Mouse (Mus musculus): ENCODE measurements at regions not wholly inside any gene's neighbourhood (a gene's known extent, or its start where the extent isn't known, plus 50 kb on each side); places are given as distances from the start of the nearest gene placed in this dataset.
A peak's percentile ranks its signal among the peaks of the same experiment; 100 is the strongest.

DNA sequence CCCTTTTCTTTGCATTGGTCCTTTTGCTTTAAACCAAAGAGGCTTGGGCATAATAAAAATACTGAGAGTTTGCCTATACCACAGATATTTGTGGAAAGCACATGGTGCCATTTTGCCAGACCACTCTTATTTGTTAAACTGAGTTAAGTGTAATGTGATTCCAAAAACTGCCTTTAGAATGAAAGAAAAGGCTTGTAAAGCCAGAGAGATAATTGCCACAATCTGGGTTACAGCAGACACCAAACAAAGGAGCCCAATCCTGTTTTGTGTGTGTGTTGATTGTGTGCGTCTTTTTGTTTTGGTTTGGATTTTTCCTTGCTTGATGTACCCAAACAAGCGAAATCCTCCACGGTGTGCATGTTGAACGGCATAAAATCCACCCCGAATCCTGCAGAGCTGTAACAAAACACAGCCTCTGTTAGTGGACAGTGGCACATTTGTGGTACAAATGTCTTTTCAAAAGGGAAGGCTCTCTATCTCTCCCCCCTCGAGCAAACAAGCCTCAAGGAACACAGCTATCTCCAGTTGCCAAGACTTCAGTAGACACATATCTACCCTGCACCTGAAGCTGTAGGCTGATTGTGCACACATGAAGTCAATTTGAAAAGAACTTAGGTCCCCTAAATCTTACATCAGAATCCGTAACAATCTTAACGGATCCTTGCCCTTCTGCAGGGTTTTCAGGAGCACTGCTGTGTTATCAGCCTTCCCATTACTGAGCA, 136.9 kb upstream of the Mpdz start:
- 34% methylated on average over 8 of the region's 8 CpGs for WGBS
- Histone ChIP-seq H3K4me2 (ENCODE audit: low read depth) (no peak overlapping the region), H3K9ac (ENCODE audit: low read length) (peak overlapping the region; percentile 14; the same call in 1 of the 2 replicates), H3K9me3 (ENCODE audit: control insufficient read depth, low read length) (no peaks in the 10 kb centered on the region), H3K4me1 (ENCODE audit: control insufficient read depth, insufficient read depth, low read length) (peaks cover 11% of the 10 kb centered on the region), H3K36me3 (ENCODE audit: control insufficient read depth, insufficient read depth, low read length) (no peaks in the 10 kb centered on the region), H3K27ac (ENCODE audit: low read depth, low read length) (0 out of 2 replicates have a peak overlapping the region, but pooled peaks have one; percentile 17), H3K4me3 (ENCODE audit: low read depth, low read length) (no peak overlapping the region), H3K27me3 (ENCODE audit: control insufficient read depth, insufficient read depth, low read length) (no peaks in the 10 kb centered on the region)
- ATAC-seq (ENCODE audit: insufficient read depth, low FRiP score, low TSS enrichment) = no peak
- DNase-seq (ENCODE audit: low spot score) = no peak

DNA sequence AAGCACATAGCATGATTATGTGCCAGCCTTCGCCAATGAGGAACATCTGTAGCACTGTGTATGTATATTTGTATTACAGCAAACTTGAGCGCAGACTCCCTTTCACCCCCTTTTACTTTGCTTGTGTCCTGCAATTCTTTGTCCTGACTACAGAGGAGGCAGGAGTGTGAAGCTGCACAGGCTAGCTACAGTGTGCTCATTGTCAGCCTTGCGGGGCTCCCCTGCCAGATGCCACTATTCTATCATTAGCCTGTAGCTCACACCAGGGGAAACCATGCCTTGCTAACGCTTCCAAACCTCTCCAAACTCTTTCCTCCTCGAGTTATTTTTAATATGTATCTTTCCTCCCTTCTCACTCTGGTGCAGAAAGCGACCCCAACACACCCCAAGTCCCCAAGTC, 136.4 kb upstream of the Mpdz start:
- WGBS = 40% methylated on average over 6 of the region's 6 CpGs
- Histone ChIP-seq H3K27ac (ENCODE audit: low read depth, low read length) (0 out of 2 replicates have a peak overlapping the region, but pooled peaks have one; percentile 17), H3K27me3 (ENCODE audit: control insufficient read depth, insufficient read depth, low read length) (no peaks in the 10 kb centered on the region), H3K9me3 (ENCODE audit: control insufficient read depth, low read length) (no peaks in the 10 kb centered on the region), H3K4me3 (ENCODE audit: low read depth, low read length) (no peak overlapping the region), H3K4me1 (ENCODE audit: control insufficient read depth, insufficient read depth, low read length) (peaks cover 11% of the 10 kb centered on the region), H3K4me2 (ENCODE audit: low read depth) (no peak overlapping the region), H3K36me3 (ENCODE audit: control insufficient read depth, insufficient read depth, low read length) (no peaks in the 10 kb centered on the region), H3K9ac (ENCODE audit: low read length) (no peak overlapping the region)
- ATAC-seq (ENCODE audit: insufficient read depth, low FRiP score, low TSS enrichment) (peak; percentile 91), DNase-seq (ENCODE audit: low spot score) (peak; percentile 61)

DNA sequence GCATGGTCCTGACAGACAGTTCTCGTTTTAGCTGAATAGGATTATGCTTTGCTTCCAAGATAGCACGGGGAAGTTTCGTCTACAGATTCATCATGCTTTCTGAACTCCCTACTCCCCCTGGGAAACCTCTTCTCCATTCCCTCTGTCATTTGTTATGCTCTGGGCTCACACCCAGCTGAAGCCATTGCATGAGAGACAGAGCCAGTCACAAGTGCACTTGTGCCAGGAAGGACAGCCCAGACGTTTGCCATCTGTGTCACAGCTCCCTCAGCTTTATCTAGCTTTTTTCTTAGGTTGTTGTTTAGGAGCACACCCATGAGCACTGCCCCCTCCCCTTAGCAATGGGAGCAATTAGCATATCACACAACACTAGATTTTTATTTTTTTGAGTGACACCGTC, 131.2 kb upstream of the Mpdz start:
- Histone ChIP-seq H3K4me2 (ENCODE audit: low read depth) (no peak overlapping the region), H3K27ac (ENCODE audit: low read depth, low read length) (no peak overlapping the region), H3K36me3 (ENCODE audit: control insufficient read depth, insufficient read depth, low read length) (no peaks in the 10 kb centered on the region), H3K9ac (ENCODE audit: low read length) (no peak overlapping the region), H3K9me3 (ENCODE audit: control insufficient read depth, low read length) (no peaks in the 10 kb centered on the region), H3K4me1 (ENCODE audit: control insufficient read depth, insufficient read depth, low read length) (no peaks in the 10 kb centered on the region), H3K27me3 (ENCODE audit: control insufficient read depth, insufficient read depth, low read length) (no peaks in the 10 kb centered on the region), H3K4me3 (ENCODE audit: low read depth, low read length) (no peak overlapping the region)
- ATAC-seq (ENCODE audit: insufficient read depth, low FRiP score, low TSS enrichment) = no peak
- DNase-seq (ENCODE audit: low spot score) = no peak
- 77% methylated on average over 5 of the region's 5 CpGs for WGBS

DNA sequence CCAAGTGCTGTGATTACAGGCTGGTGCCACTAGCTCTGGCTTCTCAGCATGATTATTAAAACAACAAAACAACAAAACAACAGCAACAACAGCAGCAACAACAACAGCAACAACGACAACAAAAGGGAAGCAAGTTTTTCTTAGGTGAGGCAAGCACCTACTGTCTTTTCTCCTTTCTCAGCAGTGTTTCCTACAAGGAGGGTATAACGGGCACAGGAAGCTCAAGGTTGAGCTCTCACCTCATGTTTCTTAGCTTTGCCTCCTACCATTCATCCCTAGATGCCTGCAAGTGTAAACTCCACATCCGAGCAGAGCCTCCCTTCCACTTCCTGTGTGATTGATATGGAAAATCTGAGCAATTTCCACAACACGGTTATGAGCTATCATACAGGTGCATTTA, 128.1 kb upstream of the Mpdz start:
- Histone ChIP-seq H3K4me3 (ENCODE audit: low read depth, low read length) (no peak overlapping the region), H3K27me3 (ENCODE audit: control insufficient read depth, insufficient read depth, low read length) (no peaks in the 10 kb centered on the region), H3K9me3 (ENCODE audit: control insufficient read depth, low read length) (no peaks in the 10 kb centered on the region), H3K36me3 (ENCODE audit: control insufficient read depth, insufficient read depth, low read length) (no peaks in the 10 kb centered on the region), H3K4me1 (ENCODE audit: control insufficient read depth, insufficient read depth, low read length) (peaks cover 3% of the 10 kb centered on the region; the same call in 1 of the 2 replicates), H3K27ac (ENCODE audit: low read depth, low read length) (no peak overlapping the region), H3K9ac (ENCODE audit: low read length) (no peak overlapping the region), H3K4me2 (ENCODE audit: low read depth) (no peak overlapping the region)
- ATAC-seq (ENCODE audit: insufficient read depth, low FRiP score, low TSS enrichment) = no peak
- 81% methylated on average over 4 of the region's 4 CpGs for WGBS
- no peak for DNase-seq (ENCODE audit: low spot score)

DNA sequence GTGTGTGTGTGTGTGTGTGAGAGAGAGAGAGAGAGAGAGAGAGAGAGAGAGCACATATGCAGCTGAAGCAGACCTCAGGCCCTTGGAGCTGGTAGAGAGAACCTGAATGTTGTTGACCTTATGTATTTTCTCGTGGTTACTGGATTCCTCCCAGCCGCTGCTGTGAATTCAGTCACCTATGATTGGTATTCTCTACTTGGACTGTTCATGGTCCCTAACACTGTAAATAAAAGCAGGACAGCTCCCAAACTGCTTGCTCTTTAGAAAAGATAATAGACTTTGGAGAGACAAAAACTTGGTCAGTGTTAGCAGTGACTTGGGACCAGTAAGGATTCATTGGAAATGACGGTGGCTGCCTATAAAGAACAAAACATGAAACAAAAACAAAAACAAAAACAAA, 126.9 kb upstream of the Mpdz start:
- ATAC-seq (ENCODE audit: insufficient read depth, low FRiP score, low TSS enrichment) = no peak
- Histone ChIP-seq H3K4me3 (ENCODE audit: low read depth, low read length) (no peak overlapping the region), H3K27ac (ENCODE audit: low read depth, low read length) (0 out of 2 replicates have a peak overlapping the region, but pooled peaks have one; percentile 14), H3K4me1 (ENCODE audit: control insufficient read depth, insufficient read depth, low read length) (peaks cover 3% of the 10 kb centered on the region; the same call in 1 of the 2 replicates), H3K4me2 (ENCODE audit: low read depth) (no peak overlapping the region), H3K36me3 (ENCODE audit: control insufficient read depth, insufficient read depth, low read length) (no peaks in the 10 kb centered on the region), H3K27me3 (ENCODE audit: control insufficient read depth, insufficient read depth, low read length) (no peaks in the 10 kb centered on the region), H3K9me3 (ENCODE audit: control insufficient read depth, low read length) (no peaks in the 10 kb centered on the region), H3K9ac (ENCODE audit: low read length) (no peak overlapping the region)
- DNase-seq (ENCODE audit: low spot score) = no peak
- WGBS = 72% methylated on average over 3 of the region's 3 CpGs

DNA sequence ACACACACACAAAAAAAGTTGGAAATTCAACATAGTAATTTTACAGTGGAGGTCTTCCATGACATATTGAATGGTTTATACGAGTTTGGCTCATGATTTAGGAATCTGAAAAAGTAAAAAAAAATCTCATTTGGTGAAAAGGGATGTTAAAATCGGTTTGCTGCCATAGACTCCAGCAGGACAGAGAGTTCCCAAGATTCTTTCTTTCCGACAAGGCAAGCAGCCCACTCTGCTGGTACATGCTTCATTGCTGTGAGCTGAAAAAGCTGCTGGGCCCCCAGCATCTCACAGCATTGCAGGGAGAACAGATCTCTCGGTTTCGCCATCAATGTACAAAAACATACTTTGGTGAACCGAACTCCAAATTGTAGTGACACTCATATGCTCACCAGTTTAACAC, 125.8 kb upstream of the Mpdz start:
- no peaks in the 10 kb centered on the region for H3K27me3 ChIP-seq (ENCODE audit: control insufficient read depth, insufficient read depth, low read length)
- ATAC-seq (ENCODE audit: insufficient read depth, low FRiP score, low TSS enrichment) = peak; percentile 16; the same call in 1 of the 2 replicates
- no peak overlapping the region for H3K9ac ChIP-seq (ENCODE audit: low read length)
- H3K9me3 ChIP-seq (ENCODE audit: control insufficient read depth, low read length) = no peaks in the 10 kb centered on the region
- DNase-seq (ENCODE audit: low spot score) = no peak
- no peak overlapping the region for H3K4me3 ChIP-seq (ENCODE audit: low read depth, low read length)
- H3K4me2 ChIP-seq (ENCODE audit: low read depth) = no peak overlapping the region
- no peaks in the 10 kb centered on the region for H3K36me3 ChIP-seq (ENCODE audit: control insufficient read depth, insufficient read depth, low read length)
- H3K27ac ChIP-seq (ENCODE audit: low read depth, low read length) = no peak overlapping the region
- WGBS = 76% methylated on average over 6 of the region's 6 CpGs
- H3K4me1 ChIP-seq (ENCODE audit: control insufficient read depth, insufficient read depth, low read length) = peaks cover 3% of the 10 kb centered on the region; the same call in 1 of the 2 replicates

DNA sequence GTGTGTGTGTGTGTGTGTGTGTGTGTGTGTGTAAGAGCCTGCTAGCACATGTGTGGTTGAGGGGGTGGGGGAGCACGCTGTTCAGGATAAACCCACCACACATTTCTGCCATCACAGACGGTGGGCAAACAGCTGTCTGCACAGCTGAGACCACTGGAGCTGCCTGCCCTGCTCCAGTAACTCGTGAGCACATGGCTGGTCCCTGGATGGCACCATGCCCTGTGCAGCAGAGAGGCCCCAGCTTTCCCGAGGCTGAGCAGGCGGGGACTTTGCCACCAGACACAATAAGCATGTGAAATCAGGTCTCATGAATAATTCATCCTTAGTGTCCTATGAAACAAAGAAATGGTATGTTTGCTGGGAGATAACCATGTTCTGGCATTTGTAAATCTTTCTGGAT, 125.3 kb upstream of the Mpdz start:
- H3K27me3 ChIP-seq (ENCODE audit: control insufficient read depth, insufficient read depth, low read length) = no peaks in the 10 kb centered on the region
- 29% methylated on average over 5 of the region's 5 CpGs for WGBS
- no peak overlapping the region for H3K9ac ChIP-seq (ENCODE audit: low read length)
- DNase-seq (ENCODE audit: low spot score) (peak; percentile 75), ATAC-seq (ENCODE audit: insufficient read depth, low FRiP score, low TSS enrichment) (peak; percentile 96)
- no peaks in the 10 kb centered on the region for H3K9me3 ChIP-seq (ENCODE audit: control insufficient read depth, low read length)
- no peak overlapping the region for H3K4me3 ChIP-seq (ENCODE audit: low read depth, low read length)
- H3K4me2 ChIP-seq (ENCODE audit: low read depth) = no peak overlapping the region
- H3K4me1 ChIP-seq (ENCODE audit: control insufficient read depth, insufficient read depth, low read length) = peaks cover 3% of the 10 kb centered on the region; the same call in 1 of the 2 replicates
- no peaks in the 10 kb centered on the region for H3K36me3 ChIP-seq (ENCODE audit: control insufficient read depth, insufficient read depth, low read length)
- peak overlapping the region; percentile 31 for H3K27ac ChIP-seq (ENCODE audit: low read depth, low read length)

DNA sequence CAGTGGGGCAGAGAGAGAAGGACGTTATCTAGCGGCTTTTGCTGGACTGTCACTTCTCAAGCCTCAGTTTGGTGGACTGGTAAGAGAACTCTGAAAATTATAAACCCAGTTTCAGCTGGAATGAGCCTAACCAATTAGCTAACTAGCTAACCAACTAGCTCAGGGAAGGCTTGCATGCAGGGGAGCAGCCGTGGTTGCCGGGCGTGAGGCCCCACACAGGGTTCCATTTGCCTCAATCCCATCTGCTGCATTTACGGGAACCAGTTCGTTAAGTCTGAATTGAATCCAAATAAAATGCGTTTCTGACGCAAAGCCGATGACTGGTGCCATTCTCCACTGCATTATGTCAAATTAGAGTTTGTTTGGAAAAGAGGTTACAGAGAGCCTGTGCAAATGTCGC, 123.9 kb upstream of the Mpdz start:
- no peaks in the 10 kb centered on the region for H3K36me3 ChIP-seq (ENCODE audit: control insufficient read depth, insufficient read depth, low read length)
- no peak for DNase-seq (ENCODE audit: low spot score)
- no peak overlapping the region for H3K4me3 ChIP-seq (ENCODE audit: low read depth, low read length)
- ATAC-seq (ENCODE audit: insufficient read depth, low FRiP score, low TSS enrichment) = no peak
- H3K27me3 ChIP-seq (ENCODE audit: control insufficient read depth, insufficient read depth, low read length) = no peaks in the 10 kb centered on the region
- no peaks in the 10 kb centered on the region for H3K9me3 ChIP-seq (ENCODE audit: control insufficient read depth, low read length)
- no peak overlapping the region for H3K4me2 ChIP-seq (ENCODE audit: low read depth)
- 74% methylated on average over 11 of the region's 11 CpGs for WGBS
- H3K9ac ChIP-seq (ENCODE audit: low read length) = no peak overlapping the region
- no peak overlapping the region for H3K27ac ChIP-seq (ENCODE audit: low read depth, low read length)
- peaks cover 3% of the 10 kb centered on the region; the same call in 1 of the 2 replicates for H3K4me1 ChIP-seq (ENCODE audit: control insufficient read depth, insufficient read depth, low read length)

Data from neural tube, embryonic 11.5 days (tissue).